Mouse (Mus musculus) embryo, embryonic 11 days (tissue): ENCODE measurements around the gene Ick.

Experiments
- DNase-seq: peaks from one replicate; pipeline ENCODE4 v3.0.0-alpha.2; 2015

The Ick gene

DNA sequence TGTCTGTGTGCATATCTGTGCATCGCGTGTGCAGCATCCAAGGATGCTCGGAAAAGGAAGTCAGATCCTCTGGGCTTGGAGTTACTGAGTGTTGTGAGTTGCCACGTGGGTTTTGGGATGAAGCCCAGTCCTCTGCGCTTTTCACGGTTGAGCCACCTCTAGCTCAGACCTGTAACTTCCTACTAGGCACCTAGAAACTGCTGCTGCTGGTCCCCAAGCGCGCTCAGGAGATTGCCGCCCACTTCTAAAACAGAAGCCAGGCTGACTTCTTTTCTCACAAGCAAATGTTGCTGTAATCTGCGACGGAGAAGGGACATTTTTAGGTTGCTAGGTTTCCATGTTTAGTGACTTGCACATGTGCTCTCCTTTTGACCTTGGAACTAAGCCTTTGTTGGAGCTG, 86.0 kb downstream of the Ick start:
- DNase-seq: no peak

DNA sequence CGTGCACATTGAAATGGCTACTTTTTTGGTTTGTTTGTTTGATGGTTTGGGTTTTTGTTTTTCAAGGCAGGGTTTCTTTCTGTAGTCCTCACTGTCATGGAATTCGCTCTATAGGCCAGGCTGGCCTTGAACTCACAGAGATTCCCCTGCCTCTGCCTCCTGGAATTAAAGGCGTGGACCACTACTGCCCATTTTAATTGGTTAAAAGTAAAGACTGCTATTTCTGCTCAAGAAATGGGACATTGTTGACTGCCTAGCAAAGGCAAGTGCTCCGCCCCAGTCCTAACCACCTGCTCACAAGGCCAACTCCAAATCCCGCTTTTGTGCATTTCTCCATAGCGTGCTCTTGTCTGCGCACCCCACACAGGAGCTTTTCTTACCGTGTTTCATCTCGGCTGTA, 88.8 kb downstream of the Ick start:
- no peak for DNase-seq

DNA sequence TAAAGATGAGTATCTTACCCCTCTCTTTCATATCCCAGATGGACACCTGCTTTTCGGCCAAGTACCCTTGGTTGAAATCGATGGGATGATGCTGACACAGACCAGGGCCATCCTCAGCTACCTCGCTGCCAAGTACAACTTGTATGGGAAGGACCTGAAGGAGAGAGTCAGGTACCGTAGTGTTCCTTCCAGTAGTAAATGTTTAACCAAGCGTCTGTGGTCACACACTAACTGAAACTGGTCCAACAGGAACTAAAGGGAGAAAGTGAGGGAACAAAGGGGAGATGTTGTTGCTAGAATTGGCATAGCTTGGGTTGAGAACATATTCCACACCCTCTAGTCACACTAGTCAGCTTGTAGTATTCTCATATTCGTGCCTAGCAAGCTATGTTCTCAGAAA, 95.2 kb downstream of the Ick start:
- no peak for DNase-seq

DNA sequence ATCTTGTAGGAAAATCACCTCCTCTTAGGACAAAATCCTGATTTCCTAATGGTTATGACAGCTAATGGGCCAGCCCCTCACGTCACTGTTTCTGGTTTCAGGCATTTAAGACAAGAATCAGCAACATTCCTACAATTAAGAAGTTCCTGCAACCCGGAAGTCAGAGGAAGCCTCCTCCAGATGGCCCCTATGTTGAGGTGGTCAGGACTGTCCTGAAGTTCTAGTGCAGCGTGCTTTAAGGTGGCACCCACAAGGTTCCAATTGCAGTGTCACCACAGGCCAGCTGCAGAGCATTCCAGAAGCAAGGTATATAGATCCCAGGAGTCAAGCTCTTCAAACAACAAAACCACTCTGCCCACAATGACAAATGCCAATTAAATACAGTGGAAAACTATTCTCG, 100.0 kb downstream of the Ick start:
- DNase-seq: no peak

DNA sequence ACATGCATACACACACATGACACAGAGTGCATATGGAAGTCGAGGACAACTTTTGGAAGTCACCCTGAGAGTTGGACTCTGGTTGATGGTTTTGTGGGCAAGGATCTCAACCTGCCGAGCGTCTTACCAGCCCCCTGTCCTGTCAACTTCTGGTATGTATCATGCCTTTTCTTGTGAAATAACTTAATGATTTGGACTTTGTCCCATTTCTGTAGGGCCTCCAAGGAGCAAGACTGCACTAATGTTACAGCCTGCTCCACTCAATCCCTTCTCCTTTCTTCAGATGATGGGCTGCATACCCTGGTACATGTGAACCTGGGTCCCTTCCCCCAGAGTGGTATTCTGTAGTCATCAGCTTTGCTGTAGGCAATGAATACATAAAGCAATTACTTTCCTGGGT, 101.1 kb downstream of the Ick start:
- DNase-seq: no peak

DNA sequence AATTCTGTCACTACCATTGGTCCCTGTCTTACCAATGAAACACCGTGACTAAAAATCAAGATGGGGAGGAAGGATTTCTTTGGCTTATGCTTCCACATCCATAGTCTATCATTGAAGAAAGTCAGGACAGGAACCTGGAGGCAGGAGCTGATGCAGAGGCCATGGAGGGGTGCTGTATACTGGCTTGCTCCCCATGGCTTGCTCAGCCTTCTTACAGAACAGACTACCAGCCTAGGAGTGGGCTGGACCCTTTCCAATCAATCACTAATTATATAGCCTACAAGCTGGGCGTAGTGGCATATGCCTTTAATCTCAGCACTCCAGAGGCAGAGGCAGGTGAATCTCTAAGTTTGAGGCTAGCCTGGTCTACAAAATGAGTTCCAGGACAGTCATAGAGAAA, 101.8 kb downstream of the Ick start:
- DNase-seq: no peak

DNA sequence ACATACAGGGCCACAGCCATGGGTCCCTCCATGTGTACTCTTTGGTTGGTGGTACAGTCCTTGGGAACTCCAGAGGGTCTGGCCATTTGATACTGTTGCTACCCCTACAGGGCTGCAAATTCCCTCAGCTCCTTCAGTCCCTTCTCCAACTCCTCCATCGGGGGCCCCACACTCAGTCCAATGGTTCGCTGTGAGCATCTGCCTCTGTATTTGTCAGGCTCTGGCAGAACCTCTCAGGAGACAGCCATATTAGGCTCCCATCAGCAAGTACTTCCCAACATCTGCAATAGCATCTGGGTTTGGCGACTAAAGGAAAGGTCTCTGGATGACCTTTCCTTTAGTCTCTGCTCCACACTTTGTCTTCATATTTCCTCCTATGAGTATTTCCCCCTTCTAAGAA, 102.5 kb downstream of the Ick start:
- no peak for DNase-seq

DNA sequence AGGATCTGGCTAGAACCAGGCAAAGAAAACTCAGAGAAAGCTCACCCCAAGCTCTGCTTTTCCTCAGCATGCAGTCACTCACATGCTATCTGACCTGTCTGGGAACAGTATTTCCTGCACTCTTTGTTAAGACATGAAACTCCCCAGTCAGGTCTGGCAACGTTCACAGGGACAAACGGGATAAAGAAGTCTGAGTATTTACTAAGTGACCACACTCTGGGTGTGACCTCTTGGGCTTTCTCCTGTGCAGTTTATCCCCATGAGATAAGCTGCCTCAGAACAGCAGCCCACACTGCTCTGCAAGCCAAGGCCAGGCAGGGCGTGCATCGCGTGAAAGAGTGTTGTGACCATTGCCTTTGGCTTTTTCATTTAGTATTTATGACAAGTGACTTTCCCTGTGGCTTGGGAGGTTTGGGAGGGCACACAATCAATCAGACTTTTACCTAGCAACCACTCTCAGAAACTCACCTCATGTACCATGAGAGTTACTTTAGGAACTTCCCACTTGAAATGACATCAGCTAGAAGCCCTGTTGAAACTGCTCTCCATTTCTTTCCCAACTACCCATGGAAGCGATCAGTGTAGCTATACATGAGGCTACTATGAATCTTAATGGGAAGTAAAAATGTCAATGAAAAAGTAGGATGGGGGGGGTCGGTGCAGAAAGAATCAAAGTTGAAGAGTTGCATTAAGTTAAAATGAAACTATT, 103.5 kb downstream of the Ick start:
- no peak for DNase-seq

DNA sequence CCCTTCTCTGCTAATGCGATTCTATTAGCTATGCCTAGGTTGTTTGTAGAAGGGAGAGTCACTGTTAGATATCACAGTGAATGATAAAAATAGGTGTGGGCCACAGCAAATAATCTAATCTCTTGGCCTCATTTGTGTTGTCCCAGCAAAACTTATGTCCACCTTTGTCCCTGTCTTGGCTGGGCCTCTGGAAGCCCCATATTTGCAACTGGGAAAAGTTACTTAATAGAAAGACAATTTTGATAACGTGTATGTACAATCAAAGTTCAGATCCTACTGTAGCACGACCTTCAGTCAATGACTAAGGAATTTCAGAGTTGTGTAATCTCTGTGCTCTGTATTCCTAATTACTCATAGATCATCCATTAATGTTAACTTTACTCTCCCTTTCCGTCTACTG, 108.1 kb downstream of the Ick start:
- no peak for DNase-seq
